Mouse (Mus musculus) thymus, postnatal 14 days (tissue): ENCODE measurements around the gene Tjp3.
A peak's percentile ranks its signal among the peaks of the same experiment; 100 is the strongest.

ENCODE experiments used
- DNase-seq: peaks from one replicate; pipeline ENCODE4 v3.0.0; 2021

Gene Tjp3

DNA sequence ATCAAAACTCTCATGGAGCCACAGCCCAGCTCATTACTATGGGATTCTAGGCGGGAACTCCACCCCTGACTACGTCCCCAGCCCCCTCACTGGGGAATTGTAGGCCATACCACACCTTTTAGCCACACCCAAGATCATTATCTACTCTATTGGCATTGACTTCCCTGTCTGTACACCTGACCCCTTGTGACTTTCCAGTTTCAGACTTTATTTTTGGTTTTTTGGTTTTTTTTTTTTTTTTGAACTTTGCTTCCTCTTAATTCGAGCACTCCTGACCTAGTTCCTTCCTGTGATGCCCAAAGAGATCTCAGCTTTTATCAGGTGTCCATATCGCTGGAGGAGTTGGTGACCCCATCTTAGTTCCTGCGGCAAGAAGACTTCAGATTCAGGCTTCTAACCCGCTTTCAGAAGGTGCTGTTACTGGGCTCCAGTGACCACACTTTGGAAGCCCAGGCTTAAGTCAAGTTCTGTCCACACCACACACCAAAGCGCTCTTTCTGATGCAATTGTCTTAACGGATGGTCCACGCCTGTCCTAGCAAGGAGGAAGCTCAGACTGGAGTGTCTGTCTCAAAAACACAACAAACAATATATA lies at the start of gene Tjp3:
TSS of gene Tjp3 (minus strand) at position 71 of the 594 bp plus-strand sequence.
- no peak for DNase-seq

DNA sequence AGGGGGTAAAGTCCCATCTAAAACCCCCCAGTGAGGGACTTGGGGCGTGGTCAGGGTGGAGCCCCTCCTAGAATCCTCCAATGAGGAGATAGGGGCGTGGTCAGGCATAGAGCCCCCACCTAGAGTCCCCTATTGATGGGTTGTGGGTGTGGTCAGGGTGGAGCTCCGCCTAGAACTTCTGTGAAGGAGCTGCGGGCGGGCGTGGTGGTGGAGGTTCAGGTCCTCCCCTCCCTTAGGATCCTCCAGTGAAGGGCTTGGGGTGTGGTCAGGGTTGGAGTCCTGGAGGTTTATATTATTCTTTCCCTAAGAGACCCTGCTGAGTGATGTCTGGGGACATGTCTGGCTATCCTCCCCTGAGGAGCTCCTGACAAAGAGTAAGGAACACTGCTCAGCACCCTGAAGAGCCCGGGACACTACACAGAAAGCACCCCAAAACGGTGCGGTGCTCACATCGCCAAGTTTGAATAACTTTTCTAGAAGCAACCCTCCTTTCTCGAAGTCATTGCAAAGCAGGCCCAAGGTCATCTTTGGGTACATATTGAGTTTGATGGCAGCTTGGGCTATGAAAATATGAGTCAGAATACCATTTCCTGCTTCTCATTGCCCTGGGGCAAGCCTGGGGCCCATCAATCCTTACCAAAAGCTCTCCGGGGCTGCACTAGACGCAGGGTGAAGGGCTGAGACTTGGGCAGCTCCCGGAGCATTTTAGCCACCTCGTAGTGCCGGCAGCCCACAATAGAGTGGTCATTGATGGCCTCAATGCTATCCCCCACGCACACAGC lies 49.4 kb upstream of the Tjp3 start:
- DNase-seq, result no peak

DNA sequence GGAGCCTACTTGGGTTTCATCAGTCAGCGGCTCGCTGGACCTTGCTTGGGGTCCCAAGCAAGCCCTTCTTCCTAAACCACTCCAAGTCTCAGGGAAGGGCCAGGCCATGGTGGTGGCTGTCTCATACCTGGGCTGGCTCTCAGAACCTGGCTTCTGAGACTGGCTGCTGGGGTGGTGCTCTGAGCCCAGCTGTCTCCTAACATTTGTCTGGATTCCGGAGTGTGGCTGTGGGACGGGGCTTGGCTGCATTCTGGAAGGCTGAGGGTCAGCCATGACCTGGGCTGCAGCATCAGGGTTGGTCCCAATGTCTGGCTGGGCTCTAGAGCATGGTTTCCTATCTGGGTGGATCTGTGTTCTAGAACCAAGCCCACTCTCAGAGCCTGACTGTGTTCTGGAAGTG lies 45.2 kb upstream of the Tjp3 start:
- DNase-seq, result no peak

DNA sequence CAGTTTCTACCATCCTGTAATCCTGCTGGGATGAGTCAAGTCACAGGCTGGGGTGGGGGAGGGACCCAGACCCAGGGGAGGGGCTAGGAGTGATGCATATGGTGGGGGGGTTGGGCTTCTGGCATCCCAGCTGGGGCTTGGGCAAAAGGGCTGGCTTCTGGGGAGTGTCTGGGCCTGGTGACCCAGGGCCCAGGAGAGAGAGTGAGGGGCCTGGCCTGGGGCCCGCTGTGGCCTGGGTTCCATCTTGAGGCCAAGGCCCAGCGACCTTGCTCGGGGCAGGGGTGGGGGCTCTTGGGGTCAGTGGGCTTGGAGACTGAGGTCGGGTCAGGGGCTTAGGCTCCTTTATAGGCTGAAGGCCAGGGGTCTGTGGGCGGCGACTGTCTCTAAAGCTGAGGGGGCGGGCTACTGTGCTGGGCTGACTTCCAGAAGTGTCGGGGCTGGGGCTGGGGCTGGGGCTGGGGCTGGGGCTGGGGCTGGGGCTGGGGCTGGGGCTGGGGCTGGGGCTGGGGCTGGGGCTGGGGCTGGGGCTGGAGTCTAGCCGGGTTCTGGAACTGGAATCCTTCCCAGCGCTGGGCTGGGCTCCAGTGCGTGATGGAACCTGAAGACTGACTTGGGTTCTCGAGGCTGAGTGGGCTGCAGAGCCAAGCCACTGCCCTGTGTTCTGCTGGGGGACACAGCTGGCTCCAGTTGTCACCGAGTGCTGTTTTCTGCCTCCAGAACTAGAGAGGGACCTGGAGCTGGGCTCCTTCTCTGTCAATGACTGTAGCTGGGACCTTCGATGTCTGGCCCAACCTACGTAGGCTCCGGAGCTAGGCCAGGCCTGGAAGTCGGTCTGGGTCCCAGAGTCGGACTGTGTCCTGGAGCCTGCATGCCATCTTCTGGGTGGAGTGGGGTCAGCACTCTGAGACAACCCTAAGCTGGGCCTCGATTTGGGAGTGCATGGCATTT lies 44.3 kb upstream of the Tjp3 start:
- DNase-seq, result no peak

DNA sequence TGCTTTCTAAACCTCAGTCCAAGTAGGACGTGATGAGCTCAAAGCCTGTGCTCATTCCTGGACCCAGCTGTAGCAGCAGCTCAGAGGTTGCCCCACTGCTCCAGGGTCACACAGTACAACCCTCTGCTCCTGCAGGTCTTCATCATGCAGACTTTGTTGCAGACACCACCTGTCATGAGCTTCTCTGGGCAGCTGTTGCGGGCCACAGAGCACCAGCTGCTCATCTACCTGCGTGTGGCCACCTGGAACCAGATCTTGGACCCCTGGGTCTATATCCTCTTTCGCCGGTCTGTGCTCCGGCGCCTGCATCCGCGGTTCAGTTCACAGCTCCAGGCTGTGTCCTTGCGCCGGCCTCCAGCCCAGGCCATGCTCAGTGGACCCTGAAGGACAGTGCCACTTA lies 42.9 kb upstream of the Tjp3 start:
- DNase-seq, result no peak

DNA sequence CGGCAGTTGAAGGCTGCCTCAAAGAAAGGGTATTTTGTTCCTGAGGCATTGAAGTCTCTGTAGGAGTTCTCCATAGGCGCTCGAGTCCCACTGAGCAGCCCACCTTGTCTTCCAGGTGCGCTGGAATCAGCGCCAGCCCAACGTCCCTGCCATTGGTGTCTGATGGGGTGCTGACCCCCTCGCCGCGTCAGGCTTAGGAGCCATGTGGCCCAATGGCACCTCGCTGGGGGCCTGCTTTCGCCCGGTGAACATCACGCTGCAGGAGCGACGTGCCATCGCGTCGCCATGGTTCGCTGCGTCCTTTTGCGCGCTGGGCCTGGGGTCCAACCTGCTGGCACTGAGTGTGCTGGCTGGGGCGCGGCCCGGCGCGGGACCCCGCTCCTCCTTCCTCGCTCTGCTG lies 40.9 kb upstream of the Tjp3 start:
- no peak for DNase-seq

DNA sequence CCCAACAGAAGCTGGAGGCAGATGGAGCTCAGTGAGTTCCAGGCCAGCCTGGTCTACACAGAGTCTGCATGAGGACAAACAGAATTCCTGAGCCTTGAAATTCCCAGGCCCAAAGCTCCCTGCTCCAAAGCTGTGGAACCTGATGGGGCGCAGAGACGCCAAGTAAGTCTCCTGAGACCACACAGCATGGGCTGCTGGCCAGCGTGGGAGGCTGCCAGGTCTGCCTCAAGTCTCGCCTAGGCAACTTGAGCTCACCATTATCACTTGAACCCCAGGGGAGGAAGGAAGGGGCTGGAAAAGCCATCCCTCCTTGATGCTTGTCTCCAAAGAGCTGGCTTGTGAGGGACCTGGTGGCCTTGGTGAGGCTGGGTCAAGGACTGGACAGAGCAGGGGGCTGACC lies 38.6 kb upstream of the Tjp3 start:
- no peak for DNase-seq

DNA sequence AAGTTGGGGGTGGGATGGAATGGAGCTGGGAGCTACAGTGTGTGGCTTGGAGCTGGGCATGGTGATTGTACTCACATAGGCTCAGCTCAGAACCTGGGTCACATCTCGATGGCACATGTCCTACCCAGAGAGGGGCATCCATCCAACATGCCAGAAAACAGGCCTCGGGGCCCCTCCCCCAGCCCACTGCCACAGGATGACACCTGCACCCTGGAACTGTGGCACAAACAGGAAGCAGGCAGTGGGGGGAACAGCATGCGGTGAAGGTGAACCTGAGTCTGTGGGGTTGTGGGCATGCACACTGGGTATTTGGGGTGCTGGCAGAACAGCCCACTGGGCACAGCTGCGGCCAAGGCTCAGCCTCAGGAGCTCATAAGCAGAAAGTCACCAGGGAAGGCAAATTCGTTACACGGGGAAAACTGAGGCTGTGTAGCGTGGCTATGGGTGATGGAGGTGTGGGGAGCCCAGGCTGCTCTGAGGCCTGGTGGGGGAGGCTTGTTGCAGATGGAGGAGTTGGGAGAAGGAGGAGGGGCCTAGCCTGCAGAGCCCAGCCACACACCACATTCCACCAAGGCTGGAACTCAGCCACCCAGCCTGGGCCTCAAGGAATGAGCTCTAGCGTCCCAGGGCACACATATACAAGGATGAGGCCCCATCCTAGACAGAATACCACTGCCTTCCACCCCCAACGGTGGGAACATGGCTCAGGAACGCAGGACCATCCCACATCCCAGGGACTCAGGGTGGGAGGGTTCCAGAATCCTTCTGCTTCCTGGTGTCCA lies 38.0 kb upstream of the Tjp3 start:
- peak; percentile 93 for DNase-seq

DNA sequence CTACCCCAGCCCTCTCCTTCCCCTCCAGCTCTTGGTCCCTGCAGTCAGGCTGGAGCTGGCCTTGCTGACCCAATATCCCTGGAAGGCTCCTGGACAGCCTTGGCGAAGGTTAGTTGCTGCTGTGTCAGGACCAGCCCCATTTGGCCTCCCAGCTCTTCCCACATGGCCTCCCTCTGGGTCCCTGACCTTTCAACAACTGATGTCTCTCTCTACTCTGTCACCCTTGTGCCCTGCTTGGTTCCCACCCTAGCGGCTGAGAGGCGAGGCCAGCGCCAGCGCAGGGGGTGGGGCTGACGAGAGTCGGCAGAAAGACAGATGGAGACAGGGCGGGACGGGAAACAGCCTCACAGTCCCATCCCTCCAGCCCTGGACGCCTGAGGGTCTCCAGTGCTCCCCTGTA lies 37.0 kb upstream of the Tjp3 start, which contains the start of gene Tbxa2r:
TSS of gene Tbxa2r (plus strand) at position 346 of the 400 bp plus-strand sequence.
- DNase-seq, result peak; percentile 94

DNA sequence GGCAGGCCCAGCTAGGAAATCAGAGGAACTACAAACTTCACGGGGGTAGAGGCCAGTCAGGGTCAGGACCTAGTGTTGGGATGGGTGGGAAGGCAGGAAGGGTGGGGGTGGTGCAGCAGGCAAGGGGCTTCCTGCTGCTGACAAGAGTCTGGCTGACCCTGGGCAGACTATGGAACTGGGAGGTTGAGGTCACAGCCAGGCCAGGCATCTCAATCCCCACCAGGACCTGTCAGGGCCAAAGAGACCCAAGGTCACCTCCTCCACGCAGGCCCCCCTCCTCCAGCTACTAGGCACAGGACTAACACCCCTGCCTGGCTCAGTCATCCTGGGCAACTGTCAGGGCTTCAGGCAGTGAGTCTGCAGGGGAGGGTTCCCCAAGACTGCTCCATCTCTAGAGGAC lies 36.6 kb upstream of the Tjp3 start:
- DNase-seq, result peak; percentile 47

DNA sequence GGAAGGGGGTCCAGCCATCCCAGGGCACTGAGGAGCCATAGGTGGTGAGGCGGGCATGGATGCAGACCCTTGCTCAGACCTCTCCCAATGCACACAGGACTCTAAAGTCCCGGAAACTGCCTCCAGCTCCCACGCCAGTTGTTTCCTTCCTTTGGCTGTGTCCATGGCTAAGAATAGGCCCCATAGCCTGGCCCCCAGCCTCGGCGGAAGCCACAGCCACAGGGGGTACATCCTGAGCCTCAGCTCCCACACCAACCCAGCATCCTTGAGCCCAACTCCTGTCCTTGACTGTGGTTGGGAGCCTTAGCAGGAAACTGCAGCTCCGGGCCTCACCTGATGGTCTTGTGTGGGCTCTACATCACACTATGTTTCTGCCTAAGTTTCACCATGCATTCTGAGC lies 35.5 kb upstream of the Tjp3 start:
- DNase-seq, result peak; percentile 57

DNA sequence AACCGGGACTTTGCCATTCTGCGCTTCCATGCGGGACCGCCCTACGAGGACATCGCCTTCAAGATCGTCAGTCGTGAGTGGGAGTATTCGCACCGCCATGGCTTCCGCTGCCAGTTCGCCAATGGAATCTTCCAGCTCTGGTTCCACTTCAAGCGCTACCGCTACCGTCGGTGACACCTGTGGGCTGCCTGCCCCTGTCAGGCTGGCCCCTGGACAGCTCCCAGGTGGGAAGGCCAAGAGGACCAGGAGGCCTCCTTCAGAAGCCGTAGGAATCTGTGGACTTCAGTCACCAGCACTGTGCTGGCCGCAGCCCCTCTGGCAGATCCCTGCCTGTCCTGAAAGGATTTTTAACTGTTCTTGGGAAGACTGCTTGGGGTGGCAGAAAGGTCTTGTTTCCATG lies 34.4 kb upstream of the Tjp3 start:
- no peak for DNase-seq

DNA sequence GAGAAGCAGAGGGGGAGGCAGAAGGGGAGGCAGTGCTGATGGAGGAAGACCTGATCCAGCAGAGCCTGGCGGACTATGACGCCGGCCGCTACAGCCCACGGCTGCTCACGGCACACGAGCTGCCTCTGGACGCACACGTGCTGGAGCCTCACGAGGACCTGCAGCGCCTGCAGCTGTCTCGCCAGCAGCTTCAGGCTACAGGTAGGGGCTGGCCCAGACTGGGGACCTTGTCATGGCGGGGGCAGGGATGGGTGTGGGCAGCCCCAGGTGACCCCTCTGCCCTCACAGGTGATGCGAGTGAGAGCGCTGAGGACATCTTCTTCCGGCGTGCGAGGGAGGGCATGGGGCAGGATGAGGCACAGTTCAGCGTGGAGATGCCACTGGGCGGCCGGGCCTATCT lies 33.8 kb upstream of the Tjp3 start:
- DNase-seq, result no peak

DNA sequence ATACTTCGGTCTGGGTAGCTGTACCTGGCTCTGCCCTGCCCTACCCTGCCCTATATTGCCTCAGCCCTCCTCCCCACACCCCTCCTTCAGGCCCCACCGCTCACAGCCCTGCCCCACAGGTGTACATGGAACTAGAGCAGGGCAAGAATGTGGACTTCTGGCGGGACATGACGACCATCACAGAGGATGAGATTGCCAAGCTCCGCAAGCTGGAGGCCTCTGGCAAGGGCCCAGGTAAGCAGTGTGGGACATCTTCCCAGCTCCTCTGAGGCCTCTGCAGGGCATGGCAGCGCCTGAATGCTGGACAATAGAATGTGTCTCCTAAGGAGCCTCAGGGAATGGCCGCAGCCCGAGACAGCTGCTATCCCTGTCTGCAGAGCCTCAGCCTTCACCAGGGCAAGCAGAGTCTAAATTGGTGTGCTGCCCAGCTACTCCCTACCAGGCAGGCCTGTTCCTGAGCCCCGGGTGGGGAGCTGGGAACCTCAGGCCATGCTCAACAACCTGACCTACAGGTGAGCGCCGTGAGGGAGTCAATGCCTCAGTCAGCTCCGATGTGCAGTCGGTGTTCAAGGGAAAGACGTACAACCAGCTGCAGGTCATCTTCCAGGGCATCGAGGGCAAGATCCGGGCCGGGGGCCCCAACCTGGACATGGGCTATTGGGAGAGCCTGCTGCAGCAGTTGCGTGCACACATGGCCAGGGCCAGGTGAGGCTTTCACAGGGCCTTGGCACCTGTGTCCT lies 32.6 kb upstream of the Tjp3 start:
- DNase-seq, result no peak

DNA sequence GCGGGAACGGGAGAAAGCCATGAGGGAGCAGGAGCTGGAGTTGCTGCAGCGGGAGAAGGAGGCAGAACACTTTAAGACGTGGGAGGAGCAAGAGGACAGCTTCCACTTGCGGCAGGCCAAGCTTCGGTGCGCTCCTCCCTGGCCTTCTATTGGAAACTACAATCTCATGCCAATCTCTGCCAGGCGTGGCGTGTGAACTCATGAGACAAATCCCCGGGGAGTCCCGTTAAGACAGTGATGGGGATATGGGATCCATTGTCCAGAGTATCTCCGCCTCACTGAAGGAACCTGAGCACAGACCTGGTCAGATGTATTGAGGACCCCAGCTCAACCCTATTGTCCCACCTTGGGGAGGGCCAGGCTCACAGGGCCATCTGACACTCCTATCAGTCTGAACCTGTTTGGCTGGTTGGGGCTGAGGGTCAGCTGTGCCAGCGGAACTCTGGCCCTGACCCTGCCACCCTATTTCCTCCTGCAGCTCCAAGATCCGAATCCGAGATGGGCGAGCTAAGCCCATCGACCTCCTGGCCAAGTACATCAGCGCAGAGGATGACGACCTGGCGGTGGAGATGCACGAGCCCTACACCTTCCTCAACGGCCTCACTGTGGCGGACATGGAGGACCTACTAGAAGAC lies 31.9 kb upstream of the Tjp3 start:
- DNase-seq, result no peak

DNA sequence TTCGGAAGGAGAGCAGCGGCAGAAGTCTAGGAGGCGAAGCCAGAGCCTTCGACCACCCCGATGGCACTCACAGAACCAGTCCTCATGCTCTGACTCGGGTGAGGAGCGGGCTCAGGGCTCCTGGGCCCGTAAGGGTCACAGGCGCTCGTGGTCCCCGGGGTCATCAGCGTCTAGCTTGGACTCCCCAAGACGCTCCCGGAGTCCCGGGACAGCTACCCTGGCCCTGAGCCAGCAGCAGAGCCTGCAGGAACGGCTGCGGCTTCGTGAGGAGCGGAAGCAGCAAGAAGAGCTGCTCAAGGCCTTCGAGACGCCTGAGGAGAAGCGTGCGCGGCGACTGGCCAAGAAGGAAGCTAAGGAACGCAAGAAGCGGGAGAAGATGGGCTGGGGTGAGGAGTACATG lies 31.1 kb upstream of the Tjp3 start:
- DNase-seq, result no peak

DNA sequence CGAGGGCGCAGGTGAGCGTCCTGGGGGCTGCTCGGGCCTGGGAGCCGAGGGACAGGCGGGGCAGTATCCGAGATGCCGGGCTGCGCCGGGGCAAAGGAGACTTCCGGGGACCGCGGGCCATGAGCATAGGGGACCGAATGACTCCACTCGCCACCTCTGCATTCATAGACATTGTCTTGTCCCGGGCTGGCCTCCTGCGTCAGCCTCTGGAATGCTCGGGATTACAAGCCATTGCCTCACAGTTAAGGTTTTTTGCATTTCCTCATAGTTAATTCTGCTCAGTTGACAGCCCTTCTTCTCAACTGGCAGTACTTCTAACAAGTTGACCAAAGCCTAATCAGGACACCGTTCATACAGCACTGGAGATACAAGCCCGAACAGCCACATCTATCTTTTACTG lies 30.1 kb upstream of the Tjp3 start:
- DNase-seq, result no peak

DNA sequence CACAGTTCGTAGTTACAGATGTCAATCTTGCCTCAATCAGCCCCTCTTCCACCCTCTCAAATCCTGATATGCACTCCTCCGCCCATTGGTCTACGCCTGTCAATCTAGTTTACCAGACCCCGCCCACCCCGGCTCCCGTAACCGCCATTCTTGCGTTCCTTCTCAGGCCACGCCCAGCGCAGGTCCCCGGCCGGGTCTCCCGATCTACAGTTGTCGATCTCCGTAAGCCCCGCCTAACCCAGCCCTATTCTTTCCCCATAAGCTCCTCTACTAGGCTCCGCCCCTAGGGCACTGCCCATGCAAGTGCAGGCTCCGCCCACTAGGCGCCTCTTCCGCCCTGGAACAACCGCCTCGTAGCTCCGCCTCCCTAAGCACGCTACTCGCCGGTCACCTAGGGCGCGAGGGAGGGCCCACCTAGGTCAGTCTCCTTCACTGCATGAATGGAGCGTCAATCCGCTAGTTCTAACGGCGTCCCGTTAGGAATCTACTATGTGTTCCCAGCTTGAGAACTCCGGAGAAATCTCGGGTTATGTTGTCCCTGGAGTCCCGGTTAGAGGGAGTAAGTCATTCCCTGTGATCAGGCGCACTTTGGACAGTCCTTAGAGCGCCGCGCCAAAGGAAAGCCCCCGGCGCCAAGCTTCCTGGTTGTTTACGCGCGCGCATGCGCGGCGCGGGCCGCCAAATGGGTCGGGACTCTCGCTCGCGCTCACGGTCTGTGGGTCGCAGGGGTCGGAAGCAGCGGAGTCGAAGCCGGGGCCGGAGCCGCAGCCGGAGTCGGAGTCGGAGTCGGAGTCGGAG lies 29.4 kb upstream of the Tjp3 start, which contains the start of gene Cactin:
TSS of gene Cactin (plus strand) at position 554 of the 798 bp plus-strand sequence.
- peak; percentile 100 for DNase-seq

DNA sequence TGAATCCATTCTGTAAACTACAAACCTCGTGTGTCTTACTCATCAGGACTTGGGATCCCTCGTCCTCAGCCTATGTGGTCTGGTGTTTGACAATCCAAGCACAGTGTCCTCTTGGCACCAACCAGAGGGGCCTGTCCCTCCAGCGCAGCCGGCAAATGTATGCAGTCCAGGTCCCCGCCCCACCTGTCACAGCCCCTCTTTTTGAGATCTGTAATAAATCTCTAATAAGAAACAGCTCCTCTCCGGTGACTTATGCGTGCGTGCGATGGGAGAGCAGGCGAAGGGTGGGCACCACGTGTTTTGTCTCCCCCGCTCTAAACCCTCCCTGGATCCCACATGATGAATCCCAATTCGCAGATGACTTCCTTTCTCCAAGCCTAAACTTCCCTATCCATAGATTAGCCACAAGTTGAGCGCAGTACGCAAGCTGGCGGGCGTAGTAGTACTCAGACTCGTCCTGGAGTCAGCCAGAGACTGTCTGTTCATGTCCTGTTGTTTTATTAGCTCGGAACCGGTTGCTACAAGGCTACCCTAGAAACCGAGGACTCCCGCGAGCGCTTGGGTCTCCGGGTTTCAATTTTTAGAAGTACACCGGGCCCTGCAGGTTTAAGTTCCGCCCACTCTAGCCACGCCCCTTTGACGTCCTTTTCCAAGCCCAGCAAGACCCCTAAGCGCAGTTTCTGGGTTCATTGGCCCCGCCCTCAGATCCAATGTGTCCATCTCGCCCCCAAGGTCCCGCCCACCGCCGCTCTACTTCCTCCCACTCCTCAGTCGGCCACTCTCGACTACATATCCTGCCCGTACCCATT lies 28.6 kb upstream of the Tjp3 start:
- DNase-seq, result peak; percentile 97

DNA sequence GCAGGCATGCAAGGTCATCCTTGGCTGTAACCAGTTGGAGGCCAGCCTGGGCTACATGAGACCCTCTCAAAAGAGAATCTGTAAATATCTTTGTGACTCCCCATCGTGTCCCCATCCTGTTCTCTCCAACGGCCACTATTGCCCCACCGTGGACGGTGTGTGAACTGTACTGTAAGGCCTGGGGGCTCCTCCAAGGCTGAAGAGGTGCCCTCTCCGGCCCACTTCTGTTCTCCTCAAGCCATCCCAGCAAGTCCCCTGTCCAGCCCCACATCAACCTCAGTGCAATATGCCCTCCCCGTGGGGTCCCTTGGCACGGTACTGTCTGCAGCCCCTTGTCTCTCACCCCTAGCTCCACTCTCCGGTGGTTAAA lies 27.9 kb upstream of the Tjp3 start:
- DNase-seq, result peak; percentile 43
